Mouse (Mus musculus) erythroblast, embryonic 14.5 days (primary cell): ENCODE results near the gene Zfp985. TPM values are rescaled to one million over a fixed set of nuclear protein-coding genes. Genes with fewer than 3 reads are reported as not detected.
"Not testable (repeated sequence)": the region's sequence is repeated elsewhere in the genome, so short reads cannot be mapped to it uniquely, and the experiment has no call there.

Source experiments
- H3K27me3 ChIP-seq: 2 replicates; pipeline ENCODE4 v1.6.1; 2012; ENCODE audit warnings: inconsistent platforms; ENCODE audit not compliant: control insufficient read depth
- H3K36me3 ChIP-seq: 2 replicates; pipeline ENCODE4 v1.6.1; 2012; ENCODE audit warnings: mild to moderate bottlenecking, inconsistent platforms; ENCODE audit not compliant: control insufficient read depth
- H3K4me1 ChIP-seq: 2 replicates; pipeline ENCODE4 v1.6.1; 2012; ENCODE audit warnings: inconsistent platforms; ENCODE audit not compliant: control insufficient read depth
- H3K4me3 ChIP-seq: replicated peaks from 2 replicates; pipeline ENCODE3; 2012; ENCODE audit warnings: moderate library complexity, mild to moderate bottlenecking, inconsistent platforms
- H3K9me3 ChIP-seq: 2 replicates; pipeline ENCODE4 v1.6.1; 2012; ENCODE audit warnings: low read length, inconsistent platforms, mixed read lengths; ENCODE audit not compliant: control insufficient read depth
- GATA1 ChIP-seq: IDR thresholded peaks from 2 replicates; pipeline ENCODE4 v1.6.1; 2012; ENCODE audit warnings: low read length, inconsistent platforms, mixed read lengths
- TAL1 ChIP-seq: IDR thresholded peaks from 3 replicates; pipeline ENCODE4 v1.6.1; 2012; ENCODE audit warnings: low read length, inconsistent platforms, mixed read lengths
- polyA plus RNA-seq: library from polyadenylated mRNA; stranded (reverse); fragments of >175 nt; gene quantifications from 2 replicates; pipeline ENCODE4 v1.2.3, GENCODE M21; 2012

Gene Zfp985
- polyA plus RNA-seq, result not detected in 2 replicates

- not testable (repeated sequence) for H3K36me3 ChIP-seq, H3K27me3 ChIP-seq
These were observed at the start of gene Zfp985 for GRCm38 (mm10) chr4:147553071-147553470. Zfp985 (plus strand) TSS chr4:147553277.

GRCm38 (mm10) chr4:147509174-147509573 is 43.9 kb upstream of the Zfp985 start:
- H3K9me3 ChIP-seq, result peaks cover 14% of the 10 kb centered on the region
- no peaks in the 10 kb centered on the region for H3K27me3 ChIP-seq
- TF ChIP-seq TAL1, result no peak
- TF ChIP-seq GATA1, result no peak
- no peak overlapping the region for H3K4me3 ChIP-seq
- no peaks in the 10 kb centered on the region for H3K36me3 ChIP-seq
- H3K4me1 ChIP-seq, result no peaks in the 10 kb centered on the region

More at GRCm38 (mm10) chr4:147553071-147553470, at the start of gene Zfp985:
- H3K4me3 ChIP-seq, H3K4me1 ChIP-seq: not testable (repeated sequence)
- peaks cover 10% of the 10 kb centered on the region for H3K9me3 ChIP-seq

GRCm38 (mm10) chr4:147518981-147519380 is 34.1 kb upstream of the Zfp985 start:
- H3K9me3 ChIP-seq, result peaks cover 35% of the 10 kb centered on the region
- no peak overlapping the region for H3K4me3 ChIP-seq
- no peak for TF ChIP-seq TAL1
- TF ChIP-seq GATA1, result no peak
- no peaks in the 10 kb centered on the region for H3K4me1 ChIP-seq
- H3K27me3 ChIP-seq, result no peaks in the 10 kb centered on the region
- H3K36me3 ChIP-seq, result no peaks in the 10 kb centered on the region

GRCm38 (mm10) chr4:147520100-147520499 is 33.0 kb upstream of the Zfp985 start:
- Histone ChIP-seq H3K36me3 (no peaks in the 10 kb centered on the region), H3K27me3 (no peaks in the 10 kb centered on the region), H3K9me3 (peaks cover 37% of the 10 kb centered on the region), H3K4me1 (no peaks in the 10 kb centered on the region), H3K4me3 (no peak overlapping the region)
- no peak for TF ChIP-seq TAL1
- no peak for TF ChIP-seq GATA1

GRCm38 (mm10) chr4:147525125-147525524 is 28.0 kb upstream of the Zfp985 start:
- no peak overlapping the region for H3K4me3 ChIP-seq
- H3K9me3 ChIP-seq, result peaks cover 38% of the 10 kb centered on the region

GRCm38 (mm10) chr4:147530366-147530765 is 22.7 kb upstream of the Zfp985 start:
- no peaks in the 10 kb centered on the region for H3K27me3 ChIP-seq
- peaks cover 24% of the 10 kb centered on the region for H3K9me3 ChIP-seq
- H3K4me1 ChIP-seq, result no peaks in the 10 kb centered on the region
- no peak overlapping the region for H3K4me3 ChIP-seq
- no peaks in the 10 kb centered on the region for H3K36me3 ChIP-seq
- TF ChIP-seq GATA1, result no peak
- no peak for TF ChIP-seq TAL1

More at GRCm38 (mm10) chr4:147525125-147525524, 28.0 kb upstream of the Zfp985 start:
- Histone ChIP-seq H3K4me1 (no peaks in the 10 kb centered on the region), H3K36me3 (no peaks in the 10 kb centered on the region), H3K27me3 (no peaks in the 10 kb centered on the region)
- TF ChIP-seq TAL1, result no peak
- no peak for TF ChIP-seq GATA1

GRCm38 (mm10) chr4:147535916-147536315 is 17.2 kb upstream of the Zfp985 start:
- not testable (repeated sequence) for H3K4me3 ChIP-seq, H3K4me1 ChIP-seq, H3K27me3 ChIP-seq, H3K36me3 ChIP-seq
- peaks cover 28% of the 10 kb centered on the region for H3K9me3 ChIP-seq

- H3K4me3 ChIP-seq, result no peak overlapping the region
- TF ChIP-seq GATA1, result no peak
- no peak for TF ChIP-seq TAL1
- peaks cover 34% of the 10 kb centered on the region for H3K9me3 ChIP-seq
- no peaks in the 10 kb centered on the region for H3K27me3 ChIP-seq
- H3K36me3 ChIP-seq, result no peaks in the 10 kb centered on the region
- H3K4me1 ChIP-seq, result no peaks in the 10 kb centered on the region
These were observed 15.4 kb upstream of the Zfp985 start for GRCm38 (mm10) chr4:147537702-147538101.

GRCm38 (mm10) chr4:147539918-147540317 is 13.2 kb upstream of the Zfp985 start, which contains the start of gene Gm16503:
Gm16503 (plus strand) TSS chr4:147540218.
- peaks cover 34% of the 10 kb centered on the region for H3K9me3 ChIP-seq
- not testable (repeated sequence) for H3K4me3 ChIP-seq, H3K4me1 ChIP-seq, H3K27me3 ChIP-seq, H3K36me3 ChIP-seq

GRCm38 (mm10) chr4:147541105-147541504 is 12.0 kb upstream of the Zfp985 start:
- TF ChIP-seq GATA1 (no peak), TAL1 (no peak)
- no peaks in the 10 kb centered on the region for H3K27me3 ChIP-seq
- no peaks in the 10 kb centered on the region for H3K4me1 ChIP-seq
- no peaks in the 10 kb centered on the region for H3K36me3 ChIP-seq
- H3K9me3 ChIP-seq, result peaks cover 27% of the 10 kb centered on the region
- no peak overlapping the region for H3K4me3 ChIP-seq

GRCm38 (mm10) chr4:147554361-147554760 is 1.3 kb downstream of the Zfp985 start:
- H3K4me1 ChIP-seq, H3K36me3 ChIP-seq, H3K4me3 ChIP-seq, H3K27me3 ChIP-seq: not testable (repeated sequence)
- peaks cover 10% of the 10 kb centered on the region for H3K9me3 ChIP-seq

GRCm38 (mm10) chr4:147556921-147557320 is 3.8 kb downstream of the Zfp985 start:
- H3K4me3 ChIP-seq, H3K4me1 ChIP-seq, H3K27me3 ChIP-seq, H3K36me3 ChIP-seq: not testable (repeated sequence)
- H3K9me3 ChIP-seq, result peaks cover 10% of the 10 kb centered on the region

- not testable (repeated sequence) for H3K4me1 ChIP-seq, H3K36me3 ChIP-seq
These were observed 4.9 kb downstream of the Zfp985 start for GRCm38 (mm10) chr4:147558011-147558410.

GRCm38 (mm10) chr4:147559096-147559495 is 6.0 kb downstream of the Zfp985 start:
- H3K36me3 ChIP-seq, H3K9me3 ChIP-seq: not testable (repeated sequence)

More at GRCm38 (mm10) chr4:147558011-147558410, 4.9 kb downstream of the Zfp985 start:
- not testable (repeated sequence) for H3K4me3 ChIP-seq, H3K27me3 ChIP-seq
- peaks cover 10% of the 10 kb centered on the region for H3K9me3 ChIP-seq

More at GRCm38 (mm10) chr4:147559096-147559495, 6.0 kb downstream of the Zfp985 start:
- not testable (repeated sequence) for H3K4me3 ChIP-seq, H3K27me3 ChIP-seq, H3K4me1 ChIP-seq
